Mouse (Mus musculus) erythroblast, embryonic 14.5 days (primary cell): ENCODE results near the gene Carm1.

Experiments
- GATA1 ChIP-seq: IDR thresholded peaks from 2 replicates; pipeline ENCODE4 v1.6.1; 2012; ENCODE audit warnings: low read length, inconsistent platforms, mixed read lengths
- TAL1 ChIP-seq: IDR thresholded peaks from 3 replicates; pipeline ENCODE4 v1.6.1; 2012; ENCODE audit warnings: low read length, inconsistent platforms, mixed read lengths

DNA sequence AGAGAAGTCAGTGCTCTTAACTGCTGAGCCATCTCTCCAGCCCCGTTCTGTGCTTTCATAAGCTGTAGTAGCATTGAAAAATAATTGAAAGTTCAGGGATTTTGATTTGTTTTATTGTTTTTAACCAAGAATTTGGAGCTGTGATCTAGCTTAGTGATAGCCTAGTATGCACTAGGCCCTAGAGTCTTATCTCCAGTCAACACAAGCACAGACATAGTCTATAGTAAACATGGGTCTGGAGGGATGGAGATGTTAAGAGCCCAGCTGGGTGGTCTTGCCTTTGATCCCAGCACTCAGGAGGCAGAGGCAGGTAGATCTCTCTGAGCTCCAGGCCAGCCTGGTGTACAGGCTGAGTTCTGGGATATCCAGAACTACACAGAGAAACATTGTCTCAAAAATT is 76.0 kb downstream of the Carm1 start:
- TF ChIP-seq TAL1 (no peak), GATA1 (no peak)
